Mouse (Mus musculus) MEL (cell line): Measurements from ENCODE around the gene Myof. TPM values are rescaled to one million over a fixed set of nuclear protein-coding genes. Genes with fewer than 3 reads are reported as not detected.

Source experiments
- DNase-seq: peaks from one replicate; pipeline ENCODE4 v3.0.0; 2011; ENCODE audit warnings: low read depth, low spot score
- H3K27ac ChIP-seq: 2 replicates; pipeline ENCODE4 v1.5.1; 2012; ENCODE audit warnings: low read depth, mild to moderate bottlenecking, control low read depth, low read length, moderate library complexity; ENCODE audit not compliant: control insufficient read depth
- H3K27me3 ChIP-seq, 2 experiments: fragments of 150-350 bp in 1 of 2; sonication (generic) in 1 of 2; 2 replicates each; pipeline ENCODE4 v1.6.1; 2012; ENCODE audit warnings: low read length in 2 of 2, mild to moderate bottlenecking in 2 of 2, improper control_type of control experiment in 1 of 2, moderate library complexity in 1 of 2; ENCODE audit not compliant: insufficient read depth in 2 of 2, control insufficient read depth in 1 of 2
- H3K36me3 ChIP-seq, 2 experiments: 2 replicates each; pipeline ENCODE4 v1.6.1; 2012 to 2014; ENCODE audit warnings: low read length in 2 of 2, improper control_type of control experiment in 1 of 2, inconsistent platforms in 1 of 2, mild to moderate bottlenecking in 1 of 2; ENCODE audit not compliant: insufficient read depth in 2 of 2, control insufficient read depth in 1 of 2
- H3K4me1 ChIP-seq, 2 experiments: fragments of 150-350 bp in 1 of 2; sonication (generic) in 1 of 2; 2 replicates each; pipeline ENCODE4 v1.6.1; 2012; ENCODE audit warnings: low read length in 2 of 2, improper control_type of control experiment in 1 of 2, mild to moderate bottlenecking in 1 of 2; ENCODE audit not compliant: insufficient read depth in 2 of 2, control insufficient read depth in 1 of 2
- H3K4me3 ChIP-seq, 2 experiments: fragments of 150-350 bp in 1 of 2; sonication (generic) in 1 of 2; 2 replicates each; pipeline ENCODE4 v1.5.1; 2012; ENCODE audit warnings: low read depth in 2 of 2, low read length in 2 of 2, mild to moderate bottlenecking in 2 of 2, moderate library complexity in 2 of 2, control low read depth in 1 of 2, improper control_type of control experiment in 1 of 2; ENCODE audit not compliant: control insufficient read depth in 1 of 2, insufficient read depth in 1 of 2
- H3K79me2 ChIP-seq: 2 replicates; pipeline ENCODE4 v1.6.1; 2012; ENCODE audit warnings: mild to moderate bottlenecking, low read length, moderate library complexity; ENCODE audit not compliant: control insufficient read depth, poor library complexity, insufficient read depth
- H3K9ac ChIP-seq: 2 replicates; pipeline ENCODE4 v1.6.1; 2012; ENCODE audit warnings: low read depth, mild to moderate bottlenecking, control low read depth, low read length, moderate library complexity; ENCODE audit not compliant: control insufficient read depth, poor library complexity, severe bottlenecking
- H3K9me3 ChIP-seq: fragments of 150-350 bp; sonication (generic); replicated peaks from 2 replicates; pipeline ENCODE4 v1.6.1; 2012; ENCODE audit warnings: mild to moderate bottlenecking, low read length, improper control_type of control experiment, moderate library complexity; ENCODE audit not compliant: insufficient read depth
- BHLHE40 ChIP-seq: IDR thresholded peaks from 2 replicates; pipeline ENCODE4 v1.6.1; 2012; ENCODE audit warnings: low read depth, mild to moderate bottlenecking, inconsistent platforms, low read length, improper control_type of control experiment, borderline replicate concordance
- CTCF ChIP-seq, 3 experiments: IDR thresholded peaks in 2 of 3; conservative IDR thresholded peaks in 1 of 3; 2 replicates each; pipeline ENCODE4 v1.5.1; 2011 to 2012; ENCODE audit warnings: low read length in 3 of 3, low read depth in 2 of 3, mild to moderate bottlenecking in 2 of 3, improper control_type of control experiment in 1 of 3, inconsistent platforms in 1 of 3, mixed read lengths in 1 of 3, moderate library complexity in 1 of 3; ENCODE audit not compliant: control insufficient read depth in 1 of 3, insufficient read depth in 1 of 3, poor library complexity in 1 of 3, severe bottlenecking in 1 of 3
- EP300 ChIP-seq, 2 experiments: IDR thresholded peaks; 2 replicates each; pipeline ENCODE4 v1.6.1; 2011; ENCODE audit warnings: improper control_type of control experiment in 2 of 2, low read length in 2 of 2, low read depth in 1 of 2, mild to moderate bottlenecking in 1 of 2
- GABPA ChIP-seq: IDR thresholded peaks from 2 replicates; pipeline ENCODE4 v1.6.1; 2012; ENCODE audit warnings: low read depth, mild to moderate bottlenecking, inconsistent platforms, low read length, improper control_type of control experiment, moderate library complexity
- HCFC1 ChIP-seq: IDR thresholded peaks from 2 replicates; pipeline ENCODE4 v1.6.1; 2012; ENCODE audit warnings: low read depth, mild to moderate bottlenecking, inconsistent platforms, low read length, improper control_type of control experiment, moderate library complexity
- MAFK ChIP-seq: IDR thresholded peaks from 2 replicates; pipeline ENCODE4 v1.6.1; 2011; ENCODE audit warnings: low read depth, mild to moderate bottlenecking, low read length, improper control_type of control experiment, borderline replicate concordance
- MEF2A ChIP-seq: IDR thresholded peaks from 2 replicates; pipeline ENCODE4 v1.6.1; 2014; ENCODE audit warnings: low read depth, mild to moderate bottlenecking, inconsistent platforms, low read length, improper control_type of control experiment; ENCODE audit not compliant: poor library complexity, insufficient replicate concordance, severe bottlenecking; ENCODE audit errors: extremely low read depth
- MXI1 ChIP-seq: IDR thresholded peaks from 2 replicates; pipeline ENCODE4 v1.6.1; 2011; ENCODE audit warnings: mild to moderate bottlenecking, low read depth, low read length, improper control_type of control experiment
- MYC ChIP-seq: IDR thresholded peaks from 2 replicates; pipeline ENCODE4 v1.6.1; 2011; ENCODE audit warnings: low read depth, mild to moderate bottlenecking, low read length, improper control_type of control experiment, moderate library complexity
- POLR2A ChIP-seq, 2 experiments: IDR thresholded peaks; 2 replicates each; pipeline ENCODE4 v1.6.1; 2011 to 2012; ENCODE audit warnings: low read length in 2 of 2, mild to moderate bottlenecking in 2 of 2, control low read depth in 1 of 2, improper control_type of control experiment in 1 of 2, low read depth in 1 of 2, moderate library complexity in 1 of 2; ENCODE audit not compliant: control insufficient read depth in 1 of 2, insufficient read depth in 1 of 2, poor library complexity in 1 of 2
- POLR2AphosphoS2 ChIP-seq: IDR thresholded peaks from 2 replicates; pipeline ENCODE4 v1.6.1; 2011; ENCODE audit warnings: low read length, improper control_type of control experiment
- RAD21 ChIP-seq: IDR thresholded peaks from 2 replicates; pipeline ENCODE4 v1.6.1; 2011; ENCODE audit warnings: mild to moderate bottlenecking, low read depth, low read length, improper control_type of control experiment
- SIN3A ChIP-seq: IDR thresholded peaks from 2 replicates; pipeline ENCODE4 v1.6.1; 2012; ENCODE audit warnings: low read length, improper control_type of control experiment, inconsistent platforms
- TBP ChIP-seq: IDR thresholded peaks from 2 replicates; pipeline ENCODE4 v1.8.0; 2011; ENCODE audit warnings: low read depth, low read length, improper control_type of control experiment
- TCF12 ChIP-seq: IDR thresholded peaks from 2 replicates; pipeline ENCODE4 v1.6.1; 2014; ENCODE audit warnings: low read depth, mild to moderate bottlenecking, inconsistent platforms, low read length, improper control_type of control experiment, moderate library complexity
- UBTF ChIP-seq: IDR thresholded peaks from 2 replicates; pipeline ENCODE4 v1.6.1; 2012; ENCODE audit warnings: low read depth, mild to moderate bottlenecking, inconsistent platforms, low read length, improper control_type of control experiment, moderate library complexity, borderline replicate concordance; ENCODE audit not compliant: insufficient read depth
- USF2 ChIP-seq, 2 experiments: IDR thresholded peaks; 2 replicates each; pipeline ENCODE4 v1.6.1; 2011 to 2012; ENCODE audit warnings: improper control_type of control experiment in 2 of 2, low read length in 2 of 2, borderline replicate concordance in 1 of 2, inconsistent platforms in 1 of 2, low read depth in 1 of 2, mild to moderate bottlenecking in 1 of 2; ENCODE audit not compliant: insufficient read depth in 1 of 2
- ZNF384 ChIP-seq: IDR thresholded peaks from 2 replicates; pipeline ENCODE4 v1.6.1; 2012; ENCODE audit warnings: low read depth, mild to moderate bottlenecking, inconsistent platforms, low read length, improper control_type of control experiment
- polyA plus RNA-seq, 2 experiments: library from polyadenylated mRNA; stranded (reverse) in 1 of 2; unstranded in 1 of 2; fragments of >175 nt in 1 of 2; fragments of >200 nt in 1 of 2; gene quantifications; 2 replicates each; pipeline versions ENCODE4 v1.2.1 to v1.2.4; 2012; ENCODE audit warnings: low replicate concordance in 2 of 2, low read depth in 1 of 2; ENCODE audit not compliant: insufficient read length in 2 of 2, insufficient read depth in 1 of 2, missing spikeins in 1 of 2
- total RNA-seq: library from RNA; depleted of rRNA; stranded (reverse); fragments of 300-350 nt; gene quantifications from 2 replicates; pipeline ENCODE4 v1.2.3, GENCODE M21; 2012; rRNA removed

Gene Myof
- total RNA-seq (0.04 TPM in 1 of 2 replicates, not detected in the other), polyA plus RNA-seq (not detected)

GRCm38 (mm10) chr19:38043281-38043981 lies at the start of gene Myof:
TSS of gene Myof (minus strand) at chr19:38043577.
- TF ChIP-seq TCF12, result no peak
- no peak for TF ChIP-seq TBP
- no peak for TF ChIP-seq POLR2AphosphoS2
- no peak for TF ChIP-seq UBTF
- TF ChIP-seq EP300 (IDR thresholded peaks at IDR 0.05; ENCODE audit: low read depth in 1 of 2, low read length in 2 of 2), result no peak
- TF ChIP-seq MXI1, result no peak
- no peak for TF ChIP-seq MAFK
- no peak for TF ChIP-seq HCFC1
- TF ChIP-seq USF2 (IDR thresholded peaks at IDR 0.05; ENCODE audit: borderline replicate concordance in 1 of 2, insufficient read depth in 1 of 2, low read depth in 1 of 2, low read length in 2 of 2), result no peak
- TF ChIP-seq MYC, result no peak
- TF ChIP-seq MEF2A, result no peak
- TF ChIP-seq RAD21, result no peak
- Histone ChIP-seq H3K79me2 (no peaks in the 10 kb centered on the region), H3K27me3 (peaks cover 0 to 2% of the 10 kb centered on the region in 2 experiments; a peak in 1 of 4 replicates), H3K9ac (no peak within 1 kb of the TSS), H3K4me1 (no peaks in the 10 kb centered on the region), H3K4me3 (no peak within 1 kb of the TSS), H3K36me3 (no peaks in the 10 kb centered on the region), H3K27ac (no peak within 1 kb of the TSS), H3K9me3 (no peaks in the 10 kb centered on the region)
- no peak for DNase-seq

DNA sequence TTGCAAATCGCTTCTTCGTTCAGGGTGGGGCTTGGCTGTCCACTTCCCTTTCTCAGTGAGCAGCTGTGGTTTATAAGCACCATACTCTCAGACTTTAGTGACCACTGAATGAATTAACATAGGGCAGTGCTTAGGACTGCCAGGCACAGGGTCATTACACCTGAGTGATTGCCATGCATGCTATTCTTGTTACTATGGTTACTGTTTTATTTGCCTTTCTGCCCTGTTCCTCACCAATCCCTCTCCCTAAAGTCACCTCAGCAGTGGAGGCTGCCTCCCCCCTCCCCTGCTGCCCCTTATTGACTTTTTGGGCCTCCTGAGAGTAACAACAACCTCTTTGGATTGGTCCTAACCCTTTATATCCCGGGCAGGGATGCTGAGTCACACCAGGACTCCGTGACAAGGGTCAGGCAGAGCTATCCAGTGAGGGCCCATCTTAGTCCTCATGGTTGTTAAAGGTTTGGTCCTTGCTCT lies 48.2 kb upstream of the Myof start:
- no peak for TF ChIP-seq UBTF
- H3K9me3 ChIP-seq, result no peaks in the 10 kb centered on the region
- peak; percentile 6 for DNase-seq
- H3K4me3 ChIP-seq, result no peak overlapping the region
- peaks cover 0 to 9% of the 10 kb centered on the region in 2 experiments; a peak in 2 of 4 replicates for H3K36me3 ChIP-seq
- H3K4me1 ChIP-seq, result peaks cover 0 to 6% of the 10 kb centered on the region in 2 experiments; a peak in 2 of 4 replicates
- H3K9ac ChIP-seq, result no peak overlapping the region
- no peak overlapping the region for H3K27ac ChIP-seq
- H3K27me3 ChIP-seq, result no peaks in the 10 kb centered on the region
- H3K79me2 ChIP-seq, result no peaks in the 10 kb centered on the region

DNA sequence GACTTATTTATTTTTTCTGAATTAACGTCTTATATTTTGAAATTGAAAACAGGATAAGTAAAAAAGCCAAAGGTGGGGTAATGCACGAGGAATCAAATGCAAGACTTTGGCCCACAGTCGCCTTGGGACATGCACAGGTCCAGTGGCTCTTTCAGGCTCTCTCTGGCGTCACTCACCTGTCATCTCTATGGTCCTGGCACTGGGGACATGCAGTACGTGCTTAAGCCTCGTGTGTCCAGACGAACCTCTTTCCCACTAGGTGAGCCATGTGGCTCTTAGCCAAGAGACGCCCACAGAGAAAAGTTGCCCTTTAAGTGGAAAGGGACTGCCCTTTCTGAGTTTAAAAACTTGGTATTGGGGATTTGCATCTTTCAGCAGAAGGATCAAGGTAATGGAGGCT lies 46.0 kb upstream of the Myof start:
- Histone ChIP-seq H3K9ac (no peak overlapping the region), H3K27ac (no peak overlapping the region)

More for the DNA sequence above, 46.0 kb upstream of the Myof start:
- H3K79me2 ChIP-seq, result no peaks in the 10 kb centered on the region
- peaks cover 0 to under 1% of the 10 kb centered on the region in 2 experiments; a peak in 1 of 4 replicates for H3K27me3 ChIP-seq
- TF ChIP-seq GABPA (no peak), MYC (no peak), CTCF (IDR thresholded peaks at IDR 0.05 in 2 of 3, conservative IDR thresholded peaks at IDR 0.05 in 1 of 3; ENCODE audit: control insufficient read depth in 1 of 3, insufficient read depth in 1 of 3, low read depth in 2 of 3, low read length in 3 of 3, poor library complexity in 1 of 3, severe bottlenecking in 1 of 3) (no peak), RAD21 (no peak), UBTF (no peak), POLR2A (IDR thresholded peaks at IDR 0.05; ENCODE audit: control insufficient read depth in 1 of 2, insufficient read depth in 1 of 2, low read depth in 1 of 2, low read length in 2 of 2, poor library complexity in 1 of 2) (no peak), ZNF384 (no peak), SIN3A (no peak), BHLHE40 (no peak)
- no peak overlapping the region for H3K4me3 ChIP-seq
- H3K36me3 ChIP-seq, result peaks cover 0 to 9% of the 10 kb centered on the region in 2 experiments; a peak in 2 of 4 replicates
- H3K4me1 ChIP-seq, result peaks cover 0 to 6% of the 10 kb centered on the region in 2 experiments; a peak in 2 of 4 replicates
- DNase-seq, result no peak
- no peaks in the 10 kb centered on the region for H3K9me3 ChIP-seq
